Mouse (Mus musculus) CH12.LX (cell line): ENCODE measurements around the gene Map1b. TPM values are rescaled to one million over a fixed set of nuclear protein-coding genes. Genes with fewer than 3 reads are reported as not detected.

Experiments used
- DNase-seq: peaks from one replicate; pipeline ENCODE4 v3.0.0-alpha.2; 2013; ENCODE audit errors: extremely low read depth
- H3K27ac ChIP-seq: 2 replicates; pipeline ENCODE4 v1.5.1; 2012; ENCODE audit warnings: low read depth, mild to moderate bottlenecking, control low read depth, moderate library complexity; ENCODE audit not compliant: insufficient read depth
- H3K27me3 ChIP-seq: replicated peaks from 2 replicates; pipeline ENCODE3; 2012; ENCODE audit warnings: inconsistent platforms
- H3K36me3 ChIP-seq, 2 experiments: replicated peaks in 1 of 2; 2 replicates each; pipeline versions ENCODE3 to v1.6.1; 2012; ENCODE audit warnings: inconsistent platforms in 1 of 2, low read length in 1 of 2, mild to moderate bottlenecking in 1 of 2, mixed read lengths in 1 of 2, moderate library complexity in 1 of 2; ENCODE audit not compliant: control insufficient read depth in 1 of 2, insufficient read depth in 1 of 2
- H3K4me1 ChIP-seq, 2 experiments: 2 replicates each; pipeline ENCODE4 v1.6.1; 2012; ENCODE audit warnings: inconsistent platforms in 1 of 2, moderate library complexity in 1 of 2; ENCODE audit not compliant: insufficient read depth in 2 of 2, control insufficient read depth in 1 of 2
- H3K4me2 ChIP-seq: 2 replicates; pipeline ENCODE4 v1.6.1; 2012; ENCODE audit warnings: low read depth, mild to moderate bottlenecking, control low read depth; ENCODE audit not compliant: poor library complexity, insufficient read depth, severe bottlenecking
- H3K4me3 ChIP-seq, 3 experiments: fragments of 150-350 bp in 1 of 3; sonication (generic) in 1 of 3; replicated peaks in 1 of 3; 2 replicates each; pipeline versions ENCODE3 to v1.5.1; 2011 to 2012; ENCODE audit warnings: low read depth in 2 of 3, low read length in 2 of 3, mild to moderate bottlenecking in 2 of 3, moderate library complexity in 2 of 3, control low read depth in 1 of 3, improper control_type of control experiment in 1 of 3, inconsistent platforms in 1 of 3, mixed read lengths in 1 of 3; ENCODE audit not compliant: poor library complexity in 1 of 3
- H3K79me2 ChIP-seq: replicated peaks from 2 replicates; pipeline ENCODE4 v1.6.1; 2012; ENCODE audit warnings: mild to moderate bottlenecking, moderate library complexity; ENCODE audit not compliant: control insufficient read depth, poor library complexity, insufficient read depth, severe bottlenecking; ENCODE audit errors: extremely low read depth
- H3K9ac ChIP-seq: 2 replicates; pipeline ENCODE4 v1.6.1; 2012; ENCODE audit warnings: low read depth, mild to moderate bottlenecking, control low read depth, moderate library complexity; ENCODE audit not compliant: insufficient read depth
- H3K9me3 ChIP-seq: replicated peaks from 2 replicates; pipeline ENCODE3; 2012; ENCODE audit warnings: low read length, inconsistent platforms, mixed read lengths
- CHD2 ChIP-seq: IDR thresholded peaks from 2 replicates; pipeline ENCODE4 v1.6.1; 2011; ENCODE audit warnings: low read length, improper control_type of control experiment
- CTCF ChIP-seq, 2 experiments: IDR thresholded peaks in 1 of 2; conservative IDR thresholded peaks in 1 of 2; 2 replicates each; pipeline ENCODE4 v1.5.1; 2011 to 2012; ENCODE audit warnings: low read depth in 2 of 2, low read length in 2 of 2, improper control_type of control experiment in 1 of 2, inconsistent platforms in 1 of 2, mild to moderate bottlenecking in 1 of 2, moderate library complexity in 1 of 2
- EP300 ChIP-seq: IDR thresholded peaks from 2 replicates; pipeline ENCODE4 v1.6.1; 2011; ENCODE audit warnings: low read length, improper control_type of control experiment
- GABPA ChIP-seq: IDR thresholded peaks from 2 replicates; pipeline ENCODE4 v1.6.1; 2012; ENCODE audit warnings: low read depth, low read length, improper control_type of control experiment, inconsistent platforms; ENCODE audit not compliant: insufficient replicate concordance
- HCFC1 ChIP-seq: IDR thresholded peaks from 2 replicates; pipeline ENCODE4 v1.6.1; 2012; ENCODE audit warnings: low read depth, mild to moderate bottlenecking, inconsistent platforms, low read length, improper control_type of control experiment
- JUND ChIP-seq: conservative IDR thresholded peaks from 2 replicates; pipeline ENCODE4 v1.6.1; 2011; ENCODE audit warnings: low read depth, low read length, improper control_type of control experiment
- MAFK ChIP-seq: IDR thresholded peaks from 2 replicates; pipeline ENCODE4 v1.6.1; 2011; ENCODE audit warnings: low read length, improper control_type of control experiment; ENCODE audit not compliant: insufficient replicate concordance
- MAZ ChIP-seq: IDR thresholded peaks from 2 replicates; pipeline ENCODE4 v1.6.1; 2012; ENCODE audit warnings: low read depth, mild to moderate bottlenecking, inconsistent platforms, low read length, improper control_type of control experiment, moderate library complexity
- MEF2A ChIP-seq: IDR thresholded peaks from 2 replicates; pipeline ENCODE4 v1.6.1; 2014; ENCODE audit warnings: low read depth, mild to moderate bottlenecking, inconsistent platforms, low read length, improper control_type of control experiment, borderline replicate concordance
- PAX5 ChIP-seq: IDR thresholded peaks from 2 replicates; pipeline ENCODE4 v1.6.1; 2012; ENCODE audit warnings: low read length, inconsistent platforms, mixed read lengths
- POLR2AphosphoS2 ChIP-seq: IDR thresholded peaks from 2 replicates; pipeline ENCODE4 v1.6.1; 2011; ENCODE audit warnings: low read depth, low read length, improper control_type of control experiment
- RCOR1 ChIP-seq: conservative IDR thresholded peaks from 2 replicates; pipeline ENCODE4 v1.6.1; 2012; ENCODE audit warnings: low read depth, mild to moderate bottlenecking, inconsistent platforms, low read length, improper control_type of control experiment
- SIN3A ChIP-seq: IDR thresholded peaks from 2 replicates; pipeline ENCODE4 v1.6.1; 2012; ENCODE audit warnings: low read length, improper control_type of control experiment, inconsistent platforms
- TBP ChIP-seq: conservative IDR thresholded peaks from 2 replicates; pipeline ENCODE4 v1.6.1; 2011; ENCODE audit warnings: low read depth, low read length, improper control_type of control experiment
- TCF12 ChIP-seq: IDR thresholded peaks from 2 replicates; pipeline ENCODE4 v1.6.1; 2014; ENCODE audit warnings: low read depth, mild to moderate bottlenecking, inconsistent platforms, low read length, improper control_type of control experiment
- UBTF ChIP-seq: IDR thresholded peaks from 2 replicates; pipeline ENCODE4 v1.6.1; 2012; ENCODE audit warnings: low read depth, mild to moderate bottlenecking, inconsistent platforms, low read length, improper control_type of control experiment, moderate library complexity
- ZC3H11A ChIP-seq: IDR thresholded peaks from 2 replicates; pipeline ENCODE4 v1.6.1; 2012; ENCODE audit warnings: low read depth, mild to moderate bottlenecking, inconsistent platforms, low read length, improper control_type of control experiment
- ZMIZ1 ChIP-seq: IDR thresholded peaks from 2 replicates; pipeline ENCODE4 v1.6.1; 2012; ENCODE audit warnings: low read depth, mild to moderate bottlenecking, inconsistent platforms, low read length, improper control_type of control experiment
- dilution Hi-C: fragments of 300-500 bp; cut with MboI; formaldehyde crosslinking; loops from 2 replicates; pipeline ENCODE4 v1.14.3; 2020; ENCODE audit warnings: low sequenced_read_pairs; ENCODE audit not compliant: extremely low pct_unique_long_range_greater_than_20kb, extremely low pct_ligation_motif_present
- in situ Hi-C: fragments of 300-500 bp; cut with MboI; formaldehyde crosslinking; loops from 3 replicates; pipeline ENCODE4 v1.14.3; 2019; ENCODE audit warnings: low sequenced_read_pairs, low pct_ligation_motif_present, low pct_unique_long_range_greater_than_20kb, mixed read lengths
- polyA plus RNA-seq: library from polyadenylated mRNA; unstranded; fragments of >175 nt; gene quantifications from 2 replicates; pipeline ENCODE4 v1.2.1, GENCODE M21; 2012; ENCODE audit warnings: low read depth; ENCODE audit not compliant: insufficient read length
- total RNA-seq, 2 experiments: library from RNA; depleted of rRNA; stranded (reverse); fragments of 300-350 nt in 1 of 2; fragments of >200 nt in 1 of 2; gene quantifications; 2 replicates each; pipeline ENCODE4 v1.2.3; 2012 to 2014

Gene Map1b
- total and polyA plus RNA-seq, 3 experiments = 0.04 to 0.08 TPM; not detected in 1

DNA sequence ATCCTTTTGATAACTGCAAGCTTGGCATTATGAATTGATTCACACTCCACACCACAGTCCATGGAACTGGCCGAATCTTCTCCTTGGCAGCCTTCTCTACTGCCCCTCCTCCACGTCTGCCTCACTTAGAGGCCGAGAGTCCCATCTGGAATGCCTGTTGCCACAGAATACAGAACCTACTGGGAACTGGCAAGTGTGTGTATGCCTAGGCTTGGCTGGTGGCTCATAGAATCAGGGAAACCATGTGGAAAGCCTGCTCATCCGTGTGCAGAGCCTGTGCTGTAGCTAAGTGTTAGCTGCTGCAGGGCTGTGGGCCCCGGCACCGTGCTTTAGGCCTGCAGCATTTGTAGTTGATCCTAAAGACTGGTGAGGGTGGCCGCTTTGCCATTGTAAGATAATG is 119.1 kb downstream of the Map1b start:
- dilution Hi-C loops = loop anchor here (25.0 kb wide), 1 partner anchor 115 kb away; the partner anchor contains the start of gene Map1b
- Histone ChIP-seq H3K79me2 (no peaks in the 10 kb centered on the region), H3K27ac (no peak overlapping the region), H3K4me1 (peaks cover 5 to 29% of the 10 kb centered on the region in 2 experiments), H3K27me3 (no peaks in the 10 kb centered on the region), H3K9me3 (no peaks in the 10 kb centered on the region), H3K9ac (no peak overlapping the region), H3K36me3 (peaks cover 25 to 71% of the 10 kb centered on the region in 2 experiments), H3K4me3 (no peak overlapping the region), H3K4me2 (no peak overlapping the region)
- DNase-seq = no peak
- in situ Hi-C loops = no loop called here
- TF ChIP-seq JUND (no peak), SIN3A (no peak), RCOR1 (no peak), GABPA (no peak), MAZ (no peak)

GRCm38 (mm10) chr13:99395531-99395930 is 120.8 kb downstream of the Map1b start:
- H3K4me3 ChIP-seq = no peak overlapping the region
- no peak for DNase-seq
- dilution Hi-C loops = loop anchor here (25.0 kb wide), 1 partner anchor 117 kb away; the partner anchor contains the start of gene Map1b
- no peak overlapping the region for H3K9ac ChIP-seq
- in situ Hi-C loops = no loop called here
- TF ChIP-seq ZMIZ1 = no peak
- no peak for TF ChIP-seq CTCF (conservative IDR thresholded peaks at IDR 0.05 in 1 of 2, IDR thresholded peaks at IDR 0.05 in 1 of 2; ENCODE audit: low read depth in 2 of 2, low read length in 2 of 2)
- no peak for TF ChIP-seq TCF12
- TF ChIP-seq MEF2A = no peak
- TF ChIP-seq PAX5 = no peak
- TF ChIP-seq ZC3H11A = no peak
- TF ChIP-seq UBTF = no peak
- TF ChIP-seq TBP = no peak
- TF ChIP-seq HCFC1 = no peak
- H3K27ac ChIP-seq = no peak overlapping the region
- peaks cover 16 to 67% of the 10 kb centered on the region in 2 experiments for H3K36me3 ChIP-seq
- H3K27me3 ChIP-seq = no peaks in the 10 kb centered on the region
- no peaks in the 10 kb centered on the region for H3K9me3 ChIP-seq
- peaks cover 5 to 30% of the 10 kb centered on the region in 2 experiments for H3K4me1 ChIP-seq
- H3K4me2 ChIP-seq = no peak overlapping the region
- no peaks in the 10 kb centered on the region for H3K79me2 ChIP-seq

GRCm38 (mm10) chr13:99394694-99395093 is 121.6 kb downstream of the Map1b start:
- Histone ChIP-seq H3K27me3 (no peaks in the 10 kb centered on the region), H3K36me3 (peaks cover 11 to 66% of the 10 kb centered on the region in 2 experiments), H3K4me1 (peaks cover 5 to 37% of the 10 kb centered on the region in 2 experiments), H3K27ac (no peak overlapping the region), H3K4me2 (no peak overlapping the region), H3K9ac (no peak overlapping the region), H3K4me3 (no peak overlapping the region), H3K79me2 (no peaks in the 10 kb centered on the region), H3K9me3 (no peaks in the 10 kb centered on the region)
- in situ Hi-C loops = no loop called here
- TF ChIP-seq CHD2 (no peak), POLR2AphosphoS2 (no peak), HCFC1 (no peak), EP300 (no peak), TCF12 (no peak), MAFK (no peak), ZMIZ1 (no peak), JUND (no peak), CTCF (conservative IDR thresholded peaks at IDR 0.05 in 1 of 2, IDR thresholded peaks at IDR 0.05 in 1 of 2; ENCODE audit: low read depth in 2 of 2, low read length in 2 of 2) (no peak)
- DNase-seq = no peak
- dilution Hi-C loops = loop anchor here (25.0 kb wide), 1 partner anchor 118 kb away; the partner anchor contains the start of gene Map1b
